Mouse (Mus musculus): Measurements from ENCODE around the gene Olfr531. TPM values are rescaled to one million over a fixed set of nuclear protein-coding genes. Genes with fewer than 3 reads are reported as not detected.

The Olfr531 gene
- polyA plus RNA-seq (2012; rRNA removed): not detected in 2 replicates

DNA sequence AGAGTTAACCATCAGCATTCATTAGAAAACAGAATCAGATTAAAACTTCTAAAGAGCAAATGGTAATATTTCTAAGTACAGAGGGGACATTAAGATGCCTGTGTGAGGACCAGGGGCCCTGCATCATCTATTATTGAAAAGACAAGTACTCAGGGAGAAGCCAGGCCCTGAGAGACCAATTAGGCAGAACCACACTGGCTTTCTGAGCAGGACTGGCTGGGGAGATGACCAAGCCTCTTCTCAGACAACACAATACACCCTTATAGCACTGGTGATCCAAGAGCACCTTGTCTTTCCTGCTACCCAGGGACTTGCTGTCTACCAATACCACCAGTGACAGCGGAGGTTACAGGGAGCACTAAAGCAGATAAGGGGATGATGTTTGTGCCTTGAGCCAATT, at the start of gene Olfr531:
Olfr531 (minus strand) TSS at position 101 of the 400 bp plus-strand sequence.
- Histone ChIP-seq H3K4me3 (ENCODE audit: control insufficient read depth, low read depth, low read length) (no peak within 1 kb of the TSS), H3K27me3 (ENCODE audit: control insufficient read depth, insufficient read depth, low read length) (no peaks in the 10 kb centered on the region), H3K27ac (ENCODE audit: control insufficient read depth, insufficient read depth, low read depth, low read length) (no peak within 1 kb of the TSS), H3K36me3 (ENCODE audit: control insufficient read depth, insufficient read depth, low read length) (no peaks in the 10 kb centered on the region), H3K4me1 (ENCODE audit: control insufficient read depth, insufficient read depth, low read length) (no peaks in the 10 kb centered on the region)
- TF ChIP-seq POLR2A (IDR thresholded peaks at IDR 0.05; ENCODE audit: control insufficient read depth, low read depth, low read length): no peak

- Histone ChIP-seq H3K27me3 (ENCODE audit: control insufficient read depth, insufficient read depth, low read length) (no peaks in the 10 kb centered on the region), H3K36me3 (ENCODE audit: control insufficient read depth, insufficient read depth, low read length) (no peaks in the 10 kb centered on the region), H3K27ac (ENCODE audit: control insufficient read depth, insufficient read depth, low read depth, low read length) (no peak overlapping the region), H3K4me3 (ENCODE audit: control insufficient read depth, low read depth, low read length) (no peak overlapping the region), H3K4me1 (ENCODE audit: control insufficient read depth, insufficient read depth, low read length) (no peaks in the 10 kb centered on the region)
- TF ChIP-seq POLR2A (IDR thresholded peaks at IDR 0.05; ENCODE audit: control insufficient read depth, low read depth, low read length) (no peak), CTCF (IDR thresholded peaks at IDR 0.05; ENCODE audit: control insufficient read depth, insufficient read depth, insufficient replicate concordance, low read depth, low read length) (no peak)
These were observed 40.4 kb upstream of the Olfr531 start for GRCm38 (mm10) chr7:140443141-140443540.

- Histone ChIP-seq H3K4me1 (ENCODE audit: control insufficient read depth, insufficient read depth, low read length) (no peaks in the 10 kb centered on the region), H3K4me3 (ENCODE audit: control insufficient read depth, low read depth, low read length) (no peak within 1 kb of the TSS), H3K36me3 (ENCODE audit: control insufficient read depth, insufficient read depth, low read length) (no peaks in the 10 kb centered on the region), H3K27me3 (ENCODE audit: control insufficient read depth, insufficient read depth, low read length) (no peaks in the 10 kb centered on the region), H3K27ac (ENCODE audit: control insufficient read depth, insufficient read depth, low read depth, low read length) (no peak within 1 kb of the TSS)
- TF ChIP-seq CTCF (IDR thresholded peaks at IDR 0.05; ENCODE audit: control insufficient read depth, insufficient read depth, insufficient replicate concordance, low read depth, low read length) (no peak), POLR2A (IDR thresholded peaks at IDR 0.05; ENCODE audit: control insufficient read depth, low read depth, low read length) (no peak)
These were observed 18.8 kb upstream of the Olfr531 start, which contains the start of gene Olfr532 for GRCm38 (mm10) chr7:140421539-140421938. Gene Olfr532 (minus strand): TSS chr7:140421639.

DNA sequence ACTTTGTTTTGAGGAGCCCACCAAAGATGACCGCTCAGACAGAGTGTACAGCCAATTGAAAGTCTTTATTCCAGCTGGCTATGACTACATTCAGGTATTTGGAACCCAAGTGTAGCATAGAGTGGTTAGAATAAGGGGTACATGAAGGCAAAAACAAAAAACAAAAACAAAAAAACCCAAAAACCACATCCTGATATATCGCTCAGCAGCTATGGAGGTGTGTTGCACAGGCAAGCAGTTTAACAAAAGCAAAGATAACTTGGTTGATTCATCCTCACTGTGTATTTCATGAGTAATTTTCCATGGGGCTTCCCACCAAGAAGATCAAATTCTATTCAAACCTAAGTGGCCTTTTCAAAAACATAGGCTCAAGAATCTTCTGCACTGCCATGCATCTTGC, 25.8 kb downstream of the Olfr531 start:
- H3K27me3 ChIP-seq (ENCODE audit: control insufficient read depth, insufficient read depth, low read length): no peaks in the 10 kb centered on the region
- TF ChIP-seq POLR2A (IDR thresholded peaks at IDR 0.05; ENCODE audit: control insufficient read depth, low read depth, low read length) (no peak), CTCF (IDR thresholded peaks at IDR 0.05; ENCODE audit: control insufficient read depth, insufficient read depth, insufficient replicate concordance, low read depth, low read length) (no peak)
- H3K4me1 ChIP-seq (ENCODE audit: control insufficient read depth, insufficient read depth, low read length): no peaks in the 10 kb centered on the region
- no peak overlapping the region for H3K27ac ChIP-seq (ENCODE audit: control insufficient read depth, insufficient read depth, low read depth, low read length)
- no peak overlapping the region for H3K4me3 ChIP-seq (ENCODE audit: control insufficient read depth, low read depth, low read length)
- H3K36me3 ChIP-seq (ENCODE audit: control insufficient read depth, insufficient read depth, low read length): no peaks in the 10 kb centered on the region

DNA sequence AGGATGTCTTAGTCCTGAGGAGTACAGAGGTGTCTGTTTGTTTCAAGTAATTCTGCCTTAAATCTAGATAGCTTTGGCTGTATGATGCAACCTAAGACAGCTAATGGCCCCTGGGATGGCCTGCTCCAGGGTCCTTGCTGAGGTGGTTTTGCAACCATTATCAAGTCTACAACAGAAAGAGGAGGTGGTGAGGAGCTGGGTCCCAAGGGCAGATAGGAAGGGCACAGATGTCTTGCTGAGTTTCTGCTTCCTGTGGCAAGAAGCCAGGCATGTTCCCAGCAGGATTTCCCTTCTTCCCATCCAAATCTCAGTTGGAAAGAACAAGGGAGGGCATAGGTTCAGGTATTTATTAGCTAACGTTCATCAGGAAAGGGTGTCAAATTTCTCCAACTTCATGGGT, 26.5 kb downstream of the Olfr531 start, which contains the start of gene Olfr530:
Olfr530 (minus strand) TSS at position 101 of the 400 bp plus-strand sequence.
- no peaks in the 10 kb centered on the region for H3K36me3 ChIP-seq (ENCODE audit: control insufficient read depth, insufficient read depth, low read length)
- no peak within 1 kb of the TSS for H3K27ac ChIP-seq (ENCODE audit: control insufficient read depth, insufficient read depth, low read depth, low read length)
- no peak for TF ChIP-seq CTCF (IDR thresholded peaks at IDR 0.05; ENCODE audit: control insufficient read depth, insufficient read depth, insufficient replicate concordance, low read depth, low read length)
- no peak for TF ChIP-seq POLR2A (IDR thresholded peaks at IDR 0.05; ENCODE audit: control insufficient read depth, low read depth, low read length)
- H3K4me3 ChIP-seq (ENCODE audit: control insufficient read depth, low read depth, low read length): no peak within 1 kb of the TSS
- H3K4me1 ChIP-seq (ENCODE audit: control insufficient read depth, insufficient read depth, low read length): no peaks in the 10 kb centered on the region
- no peaks in the 10 kb centered on the region for H3K27me3 ChIP-seq (ENCODE audit: control insufficient read depth, insufficient read depth, low read length)

- Histone ChIP-seq H3K4me1 (ENCODE audit: control insufficient read depth, insufficient read depth, low read length) (no peaks in the 10 kb centered on the region), H3K4me3 (ENCODE audit: control insufficient read depth, low read depth, low read length) (no peak overlapping the region), H3K36me3 (ENCODE audit: control insufficient read depth, insufficient read depth, low read length) (no peaks in the 10 kb centered on the region), H3K27me3 (ENCODE audit: control insufficient read depth, insufficient read depth, low read length) (no peaks in the 10 kb centered on the region), H3K27ac (ENCODE audit: control insufficient read depth, insufficient read depth, low read depth, low read length) (no peak overlapping the region)
- no peak for TF ChIP-seq CTCF (IDR thresholded peaks at IDR 0.05; ENCODE audit: control insufficient read depth, insufficient read depth, insufficient replicate concordance, low read depth, low read length)
- no peak for TF ChIP-seq POLR2A (IDR thresholded peaks at IDR 0.05; ENCODE audit: control insufficient read depth, low read depth, low read length)
These were observed 28.4 kb downstream of the Olfr531 start for GRCm38 (mm10) chr7:140374300-140374699.

DNA sequence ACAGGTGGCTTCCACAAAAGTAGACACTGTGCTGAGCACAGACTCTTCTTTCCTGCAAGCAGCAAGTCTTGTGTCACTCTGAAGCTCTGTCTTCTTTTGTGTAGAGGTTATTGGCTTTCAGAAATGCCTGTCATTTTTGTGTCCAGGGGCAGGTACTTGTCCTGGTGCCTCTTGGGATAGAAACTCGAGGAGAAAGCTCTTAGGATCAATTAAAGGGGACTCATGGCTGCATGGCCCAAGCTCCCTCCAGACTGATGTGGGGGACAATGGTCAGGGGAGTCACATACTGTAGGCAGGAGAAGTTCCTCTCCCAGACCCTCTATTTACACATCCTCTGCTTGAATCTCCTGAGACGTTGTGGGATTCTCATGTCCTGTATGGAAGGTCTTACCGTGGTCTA, 41.1 kb downstream of the Olfr531 start, which contains the start of gene Olfr60:
Olfr60 (minus strand) TSS at position 101 of the 400 bp plus-strand sequence.
- Histone ChIP-seq H3K4me3 (ENCODE audit: control insufficient read depth, low read depth, low read length) (no peak within 1 kb of the TSS), H3K27ac (ENCODE audit: control insufficient read depth, insufficient read depth, low read depth, low read length) (no peak within 1 kb of the TSS), H3K36me3 (ENCODE audit: control insufficient read depth, insufficient read depth, low read length) (no peaks in the 10 kb centered on the region), H3K4me1 (ENCODE audit: control insufficient read depth, insufficient read depth, low read length) (no peaks in the 10 kb centered on the region), H3K27me3 (ENCODE audit: control insufficient read depth, insufficient read depth, low read length) (no peaks in the 10 kb centered on the region)
- no peak for TF ChIP-seq CTCF (IDR thresholded peaks at IDR 0.05; ENCODE audit: control insufficient read depth, insufficient read depth, insufficient replicate concordance, low read depth, low read length)
- no peak for TF ChIP-seq POLR2A (IDR thresholded peaks at IDR 0.05; ENCODE audit: control insufficient read depth, low read depth, low read length)

Other genes with a start within 250 kb of the Olfr531 start
- 0.13 and 0.30 TPM in 2 replicates for gene Sprn, start 248.0 kb downstream of the Olfr531 start, polyA plus RNA-seq (2012; rRNA removed)
- gene Olfr522, start 238.2 kb downstream of the Olfr531 start, polyA plus RNA-seq (2012; rRNA removed): not detected in 2 replicates
- gene Olfr523, start 229.7 kb downstream of the Olfr531 start, polyA plus RNA-seq (2012; rRNA removed): not detected in 2 replicates
- gene Olfr524, start 197.0 kb downstream of the Olfr531 start, polyA plus RNA-seq (2012; rRNA removed): not detected in 2 replicates
- gene Cd163l1, start 184.7 kb downstream of the Olfr531 start, polyA plus RNA-seq (2012; rRNA removed): 0.02 and 0.28 TPM in 2 replicates
- 0.13 and 0.19 TPM in 2 replicates for gene 5830411N06Rik, start 155.6 kb downstream of the Olfr531 start, polyA plus RNA-seq (2012; rRNA removed)
- not detected in 2 replicates for gene Olfr525, start 82.1 kb downstream of the Olfr531 start, polyA plus RNA-seq (2012; rRNA removed)
- gene Olfr527, start 68.9 kb downstream of the Olfr531 start, polyA plus RNA-seq (2012; rRNA removed): not detected in 2 replicates
- not detected in 2 replicates for gene Olfr60, start 41.2 kb downstream of the Olfr531 start, polyA plus RNA-seq (2012; rRNA removed)
- not detected in 2 replicates for gene Olfr530, start 26.6 kb downstream of the Olfr531 start, polyA plus RNA-seq (2012; rRNA removed)
- gene Olfr532, start 18.7 kb upstream of the Olfr531 start, polyA plus RNA-seq (2012; rRNA removed): not detected in 2 replicates
- not detected in 2 replicates for gene Olfr533, start 60.5 kb upstream of the Olfr531 start, polyA plus RNA-seq (2012; rRNA removed)
- gene Olfr535, start 81.3 kb upstream of the Olfr531 start, polyA plus RNA-seq (2012; rRNA removed): not detected in 2 replicates
- gene Olfr536, start 104.5 kb upstream of the Olfr531 start, polyA plus RNA-seq (2012; rRNA removed): not detected in 2 replicates
- 0.11 and 0.13 TPM in 2 replicates for gene Olfr538, start 165.0 kb upstream of the Olfr531 start, polyA plus RNA-seq (2012; rRNA removed)
- gene Olfr46, start 198.4 kb upstream of the Olfr531 start, polyA plus RNA-seq (2012; rRNA removed): 0.17 and 0.32 TPM in 2 replicates
- gene Olfr61, start 226.1 kb upstream of the Olfr531 start, polyA plus RNA-seq (2012; rRNA removed): 0.08 and 0.26 TPM in 2 replicates
- gene Olfr53, start 243.5 kb upstream of the Olfr531 start, polyA plus RNA-seq (2012; rRNA removed): 0.28 TPM in 1 of 2 replicates, not detected in the other